Mouse (Mus musculus) stomach, embryonic 15.5 days (tissue): ENCODE results near the gene Efna1. TPM values are rescaled to one million over a fixed set of nuclear protein-coding genes. Genes with fewer than 3 reads are reported as not detected.

Experiments used
- ATAC-seq: fragments of 200-750 bp; cut with Nextera tagmentation; 2 replicates; pipeline ENCODE4 v1.8.0; 2017; ENCODE audit warnings: low read depth, moderate number of reproducible peaks, moderate TSS enrichment; ENCODE audit not compliant: insufficient read depth, low FRiP score
- H3K27ac ChIP-seq: fragments of 300-500 bp; sonication (generic); 2 replicates; pipeline ENCODE4 v1.5.1; 2015; ENCODE audit warnings: mild to moderate bottlenecking, inconsistent platforms
- H3K27me3 ChIP-seq: fragments of 300-500 bp; sonication (generic); replicated peaks from 2 replicates; pipeline ENCODE4 v1.6.1; 2015; ENCODE audit warnings: inconsistent platforms
- H3K36me3 ChIP-seq: fragments of 300-500 bp; sonication (generic); 2 replicates; pipeline ENCODE4 v1.6.1; 2015; ENCODE audit warnings: inconsistent platforms
- H3K4me1 ChIP-seq: fragments of 300-500 bp; sonication (generic); 2 replicates; pipeline ENCODE4 v1.6.1; 2015; ENCODE audit warnings: inconsistent platforms
- H3K4me2 ChIP-seq: fragments of 300-500 bp; sonication (generic); 2 replicates; pipeline ENCODE4 v1.6.1; 2015; ENCODE audit warnings: mild to moderate bottlenecking, inconsistent platforms
- H3K4me3 ChIP-seq: fragments of 300-500 bp; sonication (generic); replicated peaks from 2 replicates; pipeline ENCODE4 v1.5.1; 2015; ENCODE audit warnings: inconsistent platforms
- H3K9ac ChIP-seq: fragments of 300-500 bp; sonication (generic); 2 replicates; pipeline ENCODE4 v1.6.1; 2015; ENCODE audit warnings: inconsistent platforms
- H3K9me3 ChIP-seq: fragments of 300-500 bp; sonication (generic); 2 replicates; pipeline ENCODE4 v1.6.1; 2016; ENCODE audit warnings: inconsistent platforms
- WGBS: fragments of 180-500 bp; shearing (Covaris S2); methylation state at CpG from one replicate; pipeline ENCODE4 v1.1.7; 2015; 5-methylcytosine and 5-hydroxymethylcytosine counted together
- polyA plus RNA-seq: library from polyadenylated mRNA; unstranded; fragments of >200 nt; fragmentation: Nextera tagmentation; extraction: Ambion mirVana; gene quantifications from 2 replicates; pipeline ENCODE4 v1.2.1, GENCODE M21; 2015

The Efna1 gene
- polyA plus RNA-seq, 1 experiment from 2014 or later: 41.4 TPM

DNA sequence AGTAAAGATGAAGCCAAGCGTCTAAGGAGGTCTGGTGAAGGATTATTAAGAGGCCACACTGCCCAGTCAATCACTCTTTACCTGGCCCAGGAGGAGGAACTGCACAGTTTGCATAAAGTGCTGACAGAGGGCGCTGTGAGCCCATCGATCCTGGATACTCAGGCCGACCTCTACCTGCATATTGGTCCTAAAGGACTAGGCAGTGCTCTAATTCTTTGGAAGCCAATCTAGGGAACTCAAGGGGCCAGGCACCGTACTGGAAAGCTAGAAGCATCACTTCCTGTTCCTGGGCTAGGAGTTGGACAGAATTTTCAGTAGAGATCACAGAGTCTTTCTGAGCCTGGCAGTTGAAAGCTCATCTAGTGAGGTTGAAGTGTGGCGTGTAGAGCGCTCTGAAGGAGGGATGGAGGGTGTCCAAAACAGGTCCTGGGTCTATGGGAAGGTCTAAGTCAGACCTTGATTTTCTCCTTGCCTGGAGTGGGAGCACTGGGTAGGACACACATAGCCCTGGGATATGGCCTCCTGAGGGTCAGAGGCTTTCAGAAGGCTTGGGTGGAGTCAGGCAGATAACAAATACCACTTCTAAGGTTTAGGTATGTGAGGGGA is 30.4 kb downstream of the Efna1 start:
- no peaks in the 10 kb centered on the region for H3K9me3 ChIP-seq
- H3K9ac ChIP-seq: no peak overlapping the region
- 0 out of 2 replicates have a peak overlapping the region, but pooled peaks have one; percentile 37 for H3K27ac ChIP-seq
- 18% methylated on average over 7 of the region's 7 CpGs for WGBS
- H3K36me3 ChIP-seq: peaks cover 9% of the 10 kb centered on the region; the same call in 1 of the 2 replicates
- peaks cover 33% of the 10 kb centered on the region for H3K4me1 ChIP-seq
- H3K4me2 ChIP-seq: no peak overlapping the region
- no peak overlapping the region for H3K4me3 ChIP-seq
- no peak for ATAC-seq
- H3K27me3 ChIP-seq: no peaks in the 10 kb centered on the region

DNA sequence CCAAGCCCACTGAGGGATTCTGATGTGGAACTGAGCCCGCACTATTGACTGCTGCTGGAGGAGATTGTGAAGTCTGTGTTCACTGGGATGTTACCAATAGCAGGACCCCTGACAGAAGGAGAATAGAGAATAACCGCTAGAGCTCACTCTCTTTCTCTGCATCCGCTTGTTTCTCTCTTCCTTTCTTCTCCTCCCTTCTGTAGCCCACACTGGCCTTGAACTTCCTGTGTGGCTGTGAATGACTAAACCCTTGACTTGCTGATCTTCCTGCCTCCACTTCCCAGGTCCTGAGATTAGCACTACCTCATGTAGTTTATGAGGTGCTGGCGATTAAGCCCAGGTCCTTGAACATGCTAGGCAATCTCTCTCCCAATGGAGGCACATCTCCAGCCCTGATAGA is 33.5 kb downstream of the Efna1 start:
- no peaks in the 10 kb centered on the region for H3K27me3 ChIP-seq
- no peak overlapping the region for H3K27ac ChIP-seq
- no peaks in the 10 kb centered on the region for H3K9me3 ChIP-seq
- no peak overlapping the region for H3K9ac ChIP-seq
- peak overlapping the region; percentile 81 for H3K4me2 ChIP-seq
- no peak for ATAC-seq
- WGBS: 82% methylated on average over 4 of the region's 4 CpGs
- peaks cover 53% of the 10 kb centered on the region for H3K4me1 ChIP-seq
- peak overlapping the region; percentile 71 for H3K4me3 ChIP-seq
- peaks cover 9% of the 10 kb centered on the region; the same call in 1 of the 2 replicates for H3K36me3 ChIP-seq

DNA sequence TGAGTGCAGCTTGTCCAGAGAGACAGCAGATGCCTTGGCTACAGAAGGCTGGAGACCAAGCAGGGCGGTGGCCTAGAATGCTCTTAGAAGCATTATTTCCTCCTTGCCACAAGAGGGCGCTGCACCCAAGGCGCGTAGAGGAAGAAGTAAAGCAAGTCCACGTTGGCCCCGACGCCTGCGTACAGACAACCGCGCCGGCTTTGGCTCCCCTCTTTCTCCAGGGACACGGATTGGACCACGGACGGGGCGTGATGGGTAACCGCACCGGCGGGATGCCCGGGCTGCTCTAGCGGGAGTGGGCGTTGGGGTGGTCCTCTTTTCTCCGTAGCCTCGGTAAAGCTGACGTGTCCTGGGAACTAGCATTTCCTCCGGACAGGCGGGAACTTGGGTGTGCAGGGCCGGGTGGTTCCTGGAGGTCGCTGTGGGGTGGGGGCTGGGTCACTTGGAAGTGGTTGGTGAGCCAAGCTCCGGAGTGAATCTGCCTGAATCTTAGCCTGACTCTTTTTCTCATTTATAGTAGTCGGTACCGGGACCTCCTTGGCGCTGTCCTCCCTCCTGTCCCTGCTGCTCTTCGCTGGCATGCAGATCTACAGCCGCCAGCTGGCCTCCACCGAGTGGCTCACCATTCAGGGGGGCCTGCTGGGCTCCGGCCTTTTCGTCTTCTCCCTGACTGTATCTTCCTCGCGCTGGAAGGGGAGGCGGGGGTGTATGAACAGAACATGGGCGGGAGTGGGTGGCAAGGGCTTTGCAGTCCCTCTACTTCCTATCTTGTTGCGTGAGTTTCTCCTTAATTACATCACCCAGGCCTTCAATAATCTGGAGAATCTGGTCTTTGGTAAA is 34.5 kb downstream of the Efna1 start, which contains the start of gene Trim46:
Trim46 (minus strand) TSS at position 49 of the 840 bp plus-strand sequence.
- Histone ChIP-seq H3K27me3 (no peaks in the 10 kb centered on the region), H3K9me3 (no peaks in the 10 kb centered on the region), H3K4me2 (peak within 1 kb of the TSS; percentile 81), H3K36me3 (peaks cover 9% of the 10 kb centered on the region; the same call in 1 of the 2 replicates), H3K9ac (peak within 1 kb of the TSS; percentile 75), H3K27ac (peak within 1 kb of the TSS; percentile 67), H3K4me3 (peak within 1 kb of the TSS; percentile 71), H3K4me1 (peaks cover 44% of the 10 kb centered on the region)
- under 1% methylated on average over 42 of the region's 42 CpGs for WGBS
- peak; percentile 63 for ATAC-seq

DNA sequence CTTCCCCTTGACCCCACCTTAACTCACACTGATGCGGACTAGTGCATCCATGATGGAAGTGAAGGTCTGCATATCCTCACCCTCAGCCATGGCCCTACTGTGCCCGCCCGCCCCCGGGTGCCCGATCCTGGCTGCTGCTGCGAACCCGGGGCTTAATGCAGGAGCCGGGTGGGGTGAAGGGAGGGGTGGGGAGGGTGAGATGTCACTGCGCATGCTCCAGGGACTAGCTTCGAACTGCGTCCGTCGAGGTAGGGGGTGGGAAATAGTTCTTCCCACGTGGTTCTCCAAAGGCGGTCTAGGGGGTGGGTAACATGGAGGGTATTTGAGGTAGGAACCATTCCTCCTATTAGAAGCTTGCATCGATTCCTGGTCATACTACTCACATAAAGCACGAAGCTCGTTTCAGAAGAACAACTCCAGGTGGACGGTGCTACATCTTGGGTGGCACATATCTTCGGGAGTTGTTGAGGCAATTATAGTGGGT is 35.2 kb downstream of the Efna1 start, which contains the start of gene Krtcap2:
Krtcap2 (plus strand) TSS at position 279 of the 484 bp plus-strand sequence.
- Histone ChIP-seq H3K4me1 (peaks cover 37% of the 10 kb centered on the region), H3K4me2 (peak within 1 kb of the TSS; percentile 81), H3K9me3 (no peaks in the 10 kb centered on the region), H3K4me3 (peak within 1 kb of the TSS; percentile 71), H3K36me3 (peaks cover 9% of the 10 kb centered on the region; the same call in 1 of the 2 replicates), H3K27ac (peak within 1 kb of the TSS; percentile 67), H3K27me3 (no peaks in the 10 kb centered on the region), H3K9ac (peak within 1 kb of the TSS; percentile 75)
- 5% methylated on average over 20 of the region's 20 CpGs for WGBS
- peak; percentile 21; the same call in 1 of the 2 replicates for ATAC-seq

DNA sequence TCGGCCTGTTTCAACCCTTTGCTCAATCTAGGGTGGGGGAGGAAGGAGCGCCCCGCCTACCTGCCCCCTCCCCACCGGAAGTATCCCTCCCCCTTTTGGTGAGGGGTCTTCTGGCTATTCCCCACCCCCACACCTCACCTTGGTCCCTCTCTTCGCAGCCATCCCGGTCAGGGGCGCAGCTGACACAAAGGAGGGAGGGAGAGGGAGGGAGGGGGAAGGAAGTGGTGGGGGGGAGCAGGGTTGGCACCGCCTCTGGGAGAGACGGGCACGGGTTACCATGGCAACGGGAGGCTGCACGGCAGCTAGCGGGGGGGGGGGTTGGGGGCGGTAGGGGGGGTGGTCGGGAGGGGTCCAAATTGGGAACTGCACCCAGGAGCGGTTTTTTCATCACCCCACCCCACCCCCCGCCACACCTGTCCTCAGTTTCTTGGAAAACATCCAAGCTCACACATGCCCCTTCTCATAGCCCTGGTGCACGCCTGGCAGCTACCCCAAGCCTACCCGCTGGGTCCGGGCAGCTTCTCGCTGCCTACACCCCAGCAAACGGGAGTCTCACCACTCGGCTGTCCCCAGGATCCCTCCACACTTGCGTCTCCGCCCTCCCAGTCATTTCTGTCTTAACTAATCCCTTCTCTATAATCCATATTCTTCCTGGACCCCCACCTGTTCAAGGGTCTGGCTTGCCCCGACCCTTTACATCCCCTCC is 35.8 kb downstream of the Efna1 start:
- H3K4me1 ChIP-seq: peaks cover 33% of the 10 kb centered on the region
- no peaks in the 10 kb centered on the region for H3K27me3 ChIP-seq
- no peak overlapping the region for H3K9ac ChIP-seq
- under 1% methylated on average over 21 of the region's 26 CpGs for WGBS
- ATAC-seq: peak; percentile 4; the same call in 1 of the 2 replicates
- H3K4me2 ChIP-seq: peak overlapping the region; percentile 81
- H3K4me3 ChIP-seq: peak overlapping the region; percentile 71
- peaks cover 9% of the 10 kb centered on the region; the same call in 1 of the 2 replicates for H3K36me3 ChIP-seq
- H3K27ac ChIP-seq: peak overlapping the region; percentile 67; the same call in 1 of the 2 replicates
- no peaks in the 10 kb centered on the region for H3K9me3 ChIP-seq

DNA sequence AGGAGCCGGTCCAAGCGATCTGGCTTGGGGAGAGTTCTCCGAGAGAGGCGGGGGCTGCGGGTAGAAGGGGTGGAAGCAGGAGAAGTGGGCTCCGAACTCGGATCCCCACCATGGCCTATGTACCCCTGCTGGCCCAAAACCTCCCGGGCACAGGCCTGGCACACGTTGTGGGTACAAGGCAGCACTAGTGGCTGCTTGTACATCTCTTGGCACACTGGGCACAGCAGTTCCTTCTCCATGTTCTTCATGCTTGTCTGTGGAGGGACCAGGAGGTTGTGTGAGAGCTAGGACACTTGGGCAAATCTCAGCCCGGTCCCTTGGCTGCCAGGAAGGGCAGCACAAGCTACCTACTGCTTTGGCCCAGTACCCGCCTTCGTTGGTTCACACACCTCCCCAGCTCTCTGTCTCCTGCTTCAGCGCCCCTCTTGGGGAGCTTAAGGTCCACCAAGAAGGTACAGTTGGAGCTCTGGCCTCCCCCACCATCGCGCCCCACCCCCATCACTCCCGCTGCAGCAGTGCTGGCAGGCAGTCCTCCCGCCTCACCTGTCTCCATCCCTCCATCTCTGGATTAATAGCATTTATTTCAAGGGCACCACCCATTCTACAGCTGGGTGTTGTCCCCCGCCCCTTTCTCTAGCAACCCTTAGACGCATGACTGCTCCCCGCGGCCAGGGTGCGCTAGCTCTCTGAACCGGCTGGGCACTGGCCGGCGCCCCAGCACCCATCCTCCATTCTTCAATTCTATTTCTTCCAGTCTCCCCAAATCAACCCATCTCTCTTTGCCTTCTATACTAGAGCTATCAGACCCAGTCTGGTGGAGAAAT is 36.6 kb downstream of the Efna1 start:
- Histone ChIP-seq H3K9ac (no peak overlapping the region), H3K4me3 (peak overlapping the region; percentile 71), H3K27ac (peak overlapping the region; percentile 11; the same call in 1 of the 2 replicates), H3K36me3 (peaks cover 6% of the 10 kb centered on the region; the same call in 1 of the 2 replicates), H3K4me2 (peak overlapping the region; percentile 81), H3K27me3 (no peaks in the 10 kb centered on the region), H3K4me1 (peaks cover 33% of the 10 kb centered on the region), H3K9me3 (no peaks in the 10 kb centered on the region)
- ATAC-seq: no peak
- 22% methylated on average over 25 of the region's 25 CpGs for WGBS

DNA sequence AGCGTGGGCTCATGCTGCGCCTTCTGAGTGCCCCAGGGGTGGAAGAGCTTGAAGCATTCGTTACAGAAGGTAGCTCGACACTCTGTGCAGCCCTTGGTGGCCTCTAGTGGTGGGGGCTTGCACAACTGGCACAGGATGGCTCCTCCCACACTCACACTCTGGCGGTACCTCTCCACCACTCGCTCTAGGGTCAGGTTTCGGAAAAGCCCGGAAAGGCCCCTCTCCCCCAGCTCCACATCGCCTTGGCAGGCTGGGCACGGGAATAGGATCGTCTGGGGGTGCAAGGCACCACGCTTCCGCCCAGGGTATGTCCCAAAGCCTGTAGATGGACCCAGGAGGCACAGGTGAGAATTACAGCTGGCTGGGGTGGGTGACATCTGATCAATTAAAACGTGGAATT is 37.3 kb downstream of the Efna1 start:
- ATAC-seq: peak; percentile 48
- no peak overlapping the region for H3K27ac ChIP-seq
- no peaks in the 10 kb centered on the region for H3K9me3 ChIP-seq
- H3K9ac ChIP-seq: no peak overlapping the region
- 21% methylated on average over 14 of the region's 14 CpGs for WGBS
- 0 out of 2 replicates have a peak, but pooled peaks cover under 1% of the 10 kb centered on the region for H3K36me3 ChIP-seq
- peaks cover 33% of the 10 kb centered on the region for H3K4me1 ChIP-seq
- peak overlapping the region; percentile 81 for H3K4me2 ChIP-seq
- H3K4me3 ChIP-seq: peak overlapping the region; percentile 71; the same call in 1 of the 2 replicates
- H3K27me3 ChIP-seq: no peaks in the 10 kb centered on the region

DNA sequence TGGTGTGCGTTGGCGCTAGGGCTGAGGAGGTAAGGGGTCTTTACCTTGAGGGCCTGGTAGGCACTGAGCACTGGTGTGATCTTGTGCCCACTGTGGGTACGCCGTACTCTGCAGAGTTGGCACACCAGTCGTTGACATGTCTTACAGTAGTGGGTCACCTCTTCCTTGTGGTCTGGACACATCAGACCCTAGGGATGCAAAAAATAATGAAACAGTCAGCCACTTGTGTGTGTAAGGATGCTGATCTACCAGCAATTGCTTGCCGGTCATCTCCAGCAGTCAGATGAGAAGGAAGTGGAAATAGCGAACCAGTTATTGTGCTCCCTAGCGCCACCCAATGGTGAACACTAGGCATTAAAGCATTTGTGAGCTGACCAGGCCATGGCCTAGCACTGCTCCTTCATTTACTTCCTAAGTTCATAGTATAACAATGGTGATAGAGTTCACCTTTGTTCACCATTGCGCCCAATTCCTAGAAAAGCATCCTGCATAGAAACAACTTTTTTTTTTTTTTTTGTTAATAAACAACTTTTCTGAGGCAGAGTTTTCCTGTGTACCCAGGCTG is 38.5 kb downstream of the Efna1 start:
- 67% methylated on average over 9 of the region's 9 CpGs for WGBS
- Histone ChIP-seq H3K27me3 (no peaks in the 10 kb centered on the region), H3K4me2 (no peak overlapping the region), H3K9me3 (no peaks in the 10 kb centered on the region), H3K27ac (no peak overlapping the region), H3K36me3 (0 out of 2 replicates have a peak, but pooled peaks cover 2% of the 10 kb centered on the region), H3K4me1 (peaks cover 30% of the 10 kb centered on the region), H3K9ac (no peak overlapping the region), H3K4me3 (no peak overlapping the region)
- no peak for ATAC-seq

DNA sequence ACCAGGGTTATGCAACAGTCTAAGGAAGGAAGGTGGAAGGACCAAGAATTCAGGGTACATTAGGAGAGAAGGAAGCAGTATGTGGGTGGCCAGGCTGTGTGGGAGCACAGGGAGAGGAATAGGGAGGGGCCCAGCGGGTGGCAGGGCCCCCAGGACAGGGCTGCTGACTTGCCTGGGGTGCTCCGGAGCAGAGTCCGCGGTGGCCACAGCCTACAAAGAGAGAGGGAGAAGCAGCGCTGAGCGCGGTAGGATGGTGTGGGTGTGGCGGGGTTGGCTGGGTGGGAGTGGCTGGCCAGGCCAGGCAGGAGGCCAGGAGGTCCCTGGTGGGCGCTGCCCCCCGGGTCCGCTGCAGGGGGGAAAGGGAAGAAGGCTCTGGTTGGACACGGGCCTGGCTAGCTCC is 42.4 kb downstream of the Efna1 start:
- Histone ChIP-seq H3K4me3 (no peak overlapping the region), H3K27ac (no peak overlapping the region), H3K9ac (no peak overlapping the region), H3K9me3 (no peaks in the 10 kb centered on the region), H3K4me1 (peaks cover 8% of the 10 kb centered on the region; the same call in 1 of the 2 replicates), H3K27me3 (no peaks in the 10 kb centered on the region), H3K36me3 (0 out of 2 replicates have a peak, but pooled peaks cover 4% of the 10 kb centered on the region), H3K4me2 (no peak overlapping the region)
- 52% methylated on average over 12 of the region's 12 CpGs for WGBS
- peak; percentile 23; the same call in 1 of the 2 replicates for ATAC-seq

DNA sequence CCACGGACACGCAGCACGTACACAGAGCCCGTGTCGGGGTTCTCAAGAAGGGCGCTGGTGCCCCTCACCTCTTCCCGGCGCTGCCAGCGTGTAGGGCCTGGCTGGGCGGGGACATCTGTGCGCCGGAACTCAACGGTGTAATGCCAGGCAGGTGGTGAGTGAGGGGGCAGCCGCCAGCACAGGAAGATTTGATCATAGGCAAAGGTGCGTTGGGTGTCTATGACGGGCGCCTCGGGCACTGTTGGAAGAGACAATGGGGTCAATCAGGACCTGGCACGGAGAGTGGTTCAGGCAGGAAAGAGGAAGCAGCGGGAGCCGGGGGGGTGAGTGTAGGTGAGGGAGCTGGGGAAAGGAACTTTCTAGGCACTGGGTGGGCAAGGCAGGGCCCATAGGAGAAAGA is 43.3 kb downstream of the Efna1 start:
- Histone ChIP-seq H3K36me3 (0 out of 2 replicates have a peak, but pooled peaks cover 4% of the 10 kb centered on the region), H3K4me2 (no peak overlapping the region), H3K9me3 (no peaks in the 10 kb centered on the region), H3K27me3 (no peaks in the 10 kb centered on the region), H3K9ac (no peak overlapping the region), H3K4me3 (no peak overlapping the region), H3K27ac (no peak overlapping the region), H3K4me1 (peaks cover 10% of the 10 kb centered on the region; the same call in 1 of the 2 replicates)
- 89% methylated on average over 21 of the region's 21 CpGs for WGBS
- no peak for ATAC-seq
